ENCODE assay signal across 1 mouse cellular context in genomic region chr11:58010226-58010781, GRCm38 (mm10).
TF ChIP-seq lines count a peak whose summit lies in the region.

No protein-coding gene starts in this region.

TF ChIP-seq in MEL, 35 proteins besides CTCF, POLR2A, EP300 and RAD21 (continued from another document):
- TF ChIP-seq UBTF (IDR thresholded peaks at IDR 0.05; ENCODE audit: borderline replicate concordance, insufficient read depth, low read depth, low read length) (no peak), ZNF384 (IDR thresholded peaks at IDR 0.05; ENCODE audit: low read depth, low read length) (0 out of 2 replicates have a peak, but pooled peaks have one; percentile 4), MAX (IDR thresholded peaks at IDR 0.05; ENCODE audit: low read length) (peak; percentile 16; the same call in 1 of the 2 replicates), NELFE (IDR thresholded peaks at IDR 0.05; ENCODE audit: low read depth, low read length) (no peak)
